Mouse (Mus musculus) thymus, adult 2 months (tissue): Measurements from ENCODE around the gene Fstl3. TPM values are rescaled to one million over a fixed set of nuclear protein-coding genes. Genes with fewer than 3 reads are reported as not detected.
A peak's percentile ranks its signal among the peaks of the same experiment; 100 is the strongest.

Experiments used
- DNase-seq: peaks from one replicate; pipeline ENCODE4 v3.0.0; 2021
- H3K27ac ChIP-seq: fragments of 200-500 bp; 2 replicates; pipeline ENCODE4 v1.5.1; 2012; ENCODE audit warnings: low read length, control low read depth; ENCODE audit not compliant: control insufficient read depth, insufficient read depth
- H3K27me3 ChIP-seq: fragments of 200-500 bp; 2 replicates; pipeline ENCODE4 v1.6.1; 2012; ENCODE audit warnings: mild to moderate bottlenecking, low read length, moderate library complexity, mixed read lengths; ENCODE audit not compliant: control insufficient read depth, insufficient read depth
- H3K36me3 ChIP-seq: fragments of 200-500 bp; 2 replicates; pipeline ENCODE4 v1.6.1; 2012; ENCODE audit warnings: mild to moderate bottlenecking, low read length, moderate library complexity; ENCODE audit not compliant: control insufficient read depth, insufficient read depth
- H3K4me1 ChIP-seq: fragments of 200-500 bp; replicated peaks from 2 replicates; pipeline ENCODE4 v1.6.1; 2012; ENCODE audit warnings: low read length; ENCODE audit not compliant: control insufficient read depth, insufficient read depth
- H3K4me3 ChIP-seq: fragments of 200-500 bp; 2 replicates; pipeline ENCODE4 v1.5.1; 2012; ENCODE audit warnings: mild to moderate bottlenecking, low read length, control low read depth, moderate library complexity; ENCODE audit not compliant: control insufficient read depth, insufficient read depth
- CTCF ChIP-seq: fragments of 200-500 bp; IDR thresholded peaks from 2 replicates; pipeline ENCODE4 v1.5.1; 2012; ENCODE audit warnings: mild to moderate bottlenecking, control low read depth, low read length, moderate library complexity, borderline replicate concordance; ENCODE audit not compliant: control insufficient read depth, poor library complexity, insufficient read depth; ENCODE audit errors: extremely low read depth
- POLR2A ChIP-seq: fragments of 200-500 bp; IDR thresholded peaks from 2 replicates; pipeline ENCODE4 v1.6.1; 2012; ENCODE audit warnings: mild to moderate bottlenecking, low read length, control low read depth, moderate library complexity; ENCODE audit not compliant: control insufficient read depth, poor library complexity, insufficient read depth; ENCODE audit errors: extremely low read depth
- WGBS: fragments of 180-500 bp; shearing (Covaris S2); methylation state at CpG from one replicate; pipeline ENCODE4 v1.1.7; 2018; 5-methylcytosine and 5-hydroxymethylcytosine counted together
- polyA plus RNA-seq: library from polyadenylated mRNA; depleted of rRNA; stranded (reverse); fragments of >200 nt; gene quantifications from 2 replicates; pipeline ENCODE4 v1.2.3, GENCODE M21; 2012

Gene Fstl3
- polyA plus RNA-seq, 1 experiment: 15.9 TPM

DNA sequence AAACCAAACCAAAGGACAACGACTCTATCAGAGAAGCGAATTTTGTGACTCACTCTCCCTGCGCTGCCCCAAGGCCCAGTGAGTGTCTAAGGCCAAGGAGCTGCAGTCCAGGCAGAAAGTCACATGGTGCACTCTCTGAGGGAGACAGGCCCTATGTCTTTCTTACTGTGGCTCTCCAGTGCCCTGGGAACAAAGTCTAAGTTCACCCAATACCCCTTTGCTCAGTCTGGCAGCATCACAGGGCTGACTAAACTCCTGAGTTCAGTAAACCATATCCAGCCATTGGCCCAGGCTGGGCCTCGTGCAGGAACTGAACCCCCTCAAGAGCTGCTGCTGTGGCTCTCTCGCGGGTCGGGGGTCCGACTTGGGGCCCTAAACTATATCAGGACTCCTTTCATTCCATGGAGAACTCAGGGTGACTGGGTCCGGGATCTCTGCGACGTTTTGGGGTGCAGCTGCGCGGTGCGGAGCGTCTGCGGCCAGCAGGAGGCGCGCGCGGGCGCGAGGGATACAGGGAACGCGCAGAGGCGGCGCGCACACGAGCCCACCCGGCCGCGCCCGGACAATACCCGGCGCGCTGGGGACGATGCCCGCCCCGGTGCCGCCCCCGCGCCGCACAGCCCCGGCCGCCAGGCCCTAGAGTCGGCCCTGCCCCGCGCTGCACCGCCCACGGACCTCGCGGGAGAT is 16.1 kb downstream of the Fstl3 start, which contains the start of gene Palm:
Gene Palm (plus strand): TSS at position 522 of the 687 bp plus-strand sequence.
- no peak for TF ChIP-seq POLR2A
- peak; percentile 93; the same call in 1 of the 2 replicates for TF ChIP-seq CTCF
- 6% methylated on average over 51 of the region's 51 CpGs for WGBS
- Histone ChIP-seq H3K27me3 (no peaks in the 10 kb centered on the region), H3K4me1 (peaks cover 56% of the 10 kb centered on the region), H3K4me3 (peak within 1 kb of the TSS; percentile 66), H3K27ac (no peak within 1 kb of the TSS), H3K36me3 (no peaks in the 10 kb centered on the region)
- peak; percentile 82 for DNase-seq

DNA sequence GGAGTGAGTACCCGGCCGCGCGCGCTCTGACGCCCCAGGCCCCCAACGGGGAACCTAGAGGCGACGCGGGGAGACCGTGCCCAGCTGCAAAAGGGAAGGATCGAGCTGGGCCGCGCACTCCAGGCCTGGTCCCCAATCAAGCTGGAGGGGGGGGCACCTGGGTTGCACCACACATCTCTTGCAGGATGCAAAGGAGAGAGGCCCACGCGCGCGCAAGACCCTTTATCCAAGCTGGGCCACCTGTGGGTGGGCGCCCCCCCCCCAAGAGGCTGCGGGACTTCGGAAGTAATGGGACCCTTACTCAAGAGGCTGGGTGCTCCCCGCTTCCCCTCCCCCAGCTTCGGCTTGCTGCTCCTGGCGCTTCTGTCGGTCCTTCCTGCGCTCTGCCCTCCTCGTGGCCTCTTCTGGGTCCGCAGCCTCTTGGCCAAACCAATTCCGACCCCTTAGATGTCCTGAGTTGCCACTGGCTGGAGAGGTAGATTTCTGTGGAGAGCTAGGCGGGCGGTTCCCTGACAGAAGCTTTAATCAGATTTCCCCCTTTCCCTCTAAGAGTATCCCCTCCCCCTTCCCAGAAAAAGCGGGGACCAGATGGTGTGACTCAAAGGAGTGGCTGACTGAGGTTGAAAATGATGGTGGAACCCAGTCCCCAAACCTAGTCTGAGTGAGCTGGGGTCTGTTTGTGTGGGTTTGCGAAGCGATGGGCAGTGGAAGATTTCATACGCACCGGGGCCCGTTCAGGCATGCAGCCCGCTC is 16.8 kb downstream of the Fstl3 start:
- H3K36me3 ChIP-seq: no peaks in the 10 kb centered on the region
- peaks cover 54% of the 10 kb centered on the region for H3K4me1 ChIP-seq
- TF ChIP-seq POLR2A (no peak), CTCF (no peak)
- no peak overlapping the region for H3K27ac ChIP-seq
- 16% methylated on average over 38 of the region's 38 CpGs for WGBS
- H3K4me3 ChIP-seq: peak overlapping the region; percentile 66
- no peaks in the 10 kb centered on the region for H3K27me3 ChIP-seq
- DNase-seq: no peak

DNA sequence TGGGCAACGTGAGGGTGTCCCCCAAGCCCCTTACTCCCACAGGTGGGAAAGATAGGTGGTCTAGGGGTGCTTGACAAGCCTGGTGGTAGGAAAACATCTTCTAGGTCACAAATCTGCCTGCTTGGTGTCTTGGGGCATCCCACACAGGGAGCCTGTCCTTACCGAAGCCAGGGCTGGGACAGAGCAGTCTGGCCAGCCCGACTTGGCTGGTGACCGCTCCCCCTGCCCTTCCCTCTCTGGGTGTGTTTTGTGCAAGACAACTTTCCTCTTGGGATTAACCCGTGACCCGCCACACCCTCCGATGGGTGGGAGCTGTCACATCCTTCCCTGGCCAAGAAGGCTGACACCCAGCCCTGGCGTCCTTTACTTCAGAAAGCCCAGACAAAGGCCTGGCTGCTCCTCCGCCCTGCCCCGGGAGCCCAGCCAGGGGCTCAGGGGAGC is 17.4 kb downstream of the Fstl3 start:
- no peak overlapping the region for H3K27ac ChIP-seq
- peak overlapping the region; percentile 66 for H3K4me3 ChIP-seq
- TF ChIP-seq CTCF (no peak), POLR2A (peak; percentile 17; the same call in 1 of the 2 replicates)
- H3K4me1 ChIP-seq: peaks cover 48% of the 10 kb centered on the region
- DNase-seq: no peak
- WGBS: 54% methylated on average over 10 of the region's 10 CpGs
- no peaks in the 10 kb centered on the region for H3K36me3 ChIP-seq
- no peaks in the 10 kb centered on the region for H3K27me3 ChIP-seq

DNA sequence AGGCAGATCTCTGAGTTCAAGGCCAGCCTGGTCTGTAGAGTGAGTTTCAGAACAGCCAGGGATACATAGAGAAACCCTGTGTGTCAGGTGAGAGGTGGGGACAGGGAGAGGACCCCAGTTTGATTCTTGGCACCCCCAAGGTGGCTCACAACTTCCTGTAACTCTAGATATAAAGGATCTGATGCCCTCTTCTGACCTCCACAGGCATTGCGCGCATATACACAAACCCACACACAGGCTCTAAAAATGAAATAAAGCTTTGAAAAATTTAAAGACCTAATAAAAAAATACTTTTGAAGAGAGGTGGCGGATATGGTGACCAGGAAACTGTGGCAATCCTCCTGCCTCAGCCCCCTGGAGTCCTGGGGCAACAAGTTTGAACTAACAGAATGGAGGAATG is 18.8 kb downstream of the Fstl3 start:
- Histone ChIP-seq H3K4me3 (no peak overlapping the region), H3K27me3 (no peaks in the 10 kb centered on the region), H3K4me1 (peaks cover 36% of the 10 kb centered on the region), H3K36me3 (no peaks in the 10 kb centered on the region), H3K27ac (no peak overlapping the region)
- TF ChIP-seq POLR2A: no peak
- TF ChIP-seq CTCF: no peak
- no peak for DNase-seq
- WGBS: 98% methylated on average over 3 of the region's 3 CpGs

DNA sequence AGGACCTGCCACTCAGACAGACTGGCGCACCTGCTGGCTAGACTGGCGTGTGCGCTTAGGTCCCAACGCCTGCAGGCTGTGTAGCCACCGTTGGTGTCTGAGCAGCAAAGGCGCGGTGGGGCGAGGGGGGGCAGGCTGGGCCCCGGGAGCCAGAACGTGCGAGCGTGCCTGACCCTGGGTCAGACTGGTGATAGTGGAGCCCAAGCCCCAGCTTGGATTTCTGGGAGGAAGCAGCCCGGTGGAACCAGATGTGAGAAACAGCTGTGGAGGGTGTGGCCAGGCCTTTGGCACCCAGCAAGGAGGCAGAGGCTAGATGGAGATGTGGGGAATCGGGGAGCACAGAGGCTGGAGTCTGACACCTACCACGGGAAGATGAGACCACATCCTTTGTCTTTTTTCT is 20.3 kb downstream of the Fstl3 start:
- TF ChIP-seq POLR2A: no peak
- TF ChIP-seq CTCF: no peak
- Histone ChIP-seq H3K36me3 (no peaks in the 10 kb centered on the region), H3K27me3 (no peaks in the 10 kb centered on the region), H3K27ac (no peak overlapping the region), H3K4me3 (no peak overlapping the region), H3K4me1 (peaks cover 36% of the 10 kb centered on the region)
- DNase-seq: no peak
- 10% methylated on average over 15 of the region's 15 CpGs for WGBS

DNA sequence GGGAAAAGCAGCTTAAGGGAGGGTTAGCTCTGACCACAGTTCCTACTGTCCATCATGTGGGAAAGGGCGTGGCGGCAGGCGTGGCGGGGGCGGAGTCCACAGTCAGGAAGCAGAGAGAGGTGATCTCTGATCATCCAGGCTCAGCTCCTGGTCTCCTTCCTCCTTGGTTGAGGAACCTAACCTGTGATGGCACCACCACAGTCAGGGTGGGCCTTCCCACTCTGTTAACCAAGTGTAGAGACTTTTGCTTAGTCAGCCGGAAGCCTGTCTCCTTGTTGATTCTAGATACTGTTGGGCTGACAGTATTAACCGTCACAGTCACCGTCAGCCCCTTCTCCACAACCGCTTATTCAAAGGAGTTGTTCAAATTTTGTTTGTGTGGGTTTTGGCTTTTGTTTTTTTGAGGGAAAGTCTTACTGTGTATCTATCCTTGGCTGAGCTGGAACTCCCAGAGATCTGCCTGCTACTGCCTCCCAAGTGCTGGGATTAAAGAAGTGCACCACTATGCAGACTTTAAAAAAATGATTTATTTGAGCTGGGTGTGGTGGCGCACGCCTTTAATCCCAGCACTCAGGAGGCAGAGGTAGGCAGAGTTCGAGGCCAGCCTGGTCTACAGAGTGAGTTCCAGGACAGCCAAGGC is 21.3 kb downstream of the Fstl3 start:
- TF ChIP-seq CTCF (no peak), POLR2A (no peak)
- Histone ChIP-seq H3K4me1 (peaks cover 35% of the 10 kb centered on the region), H3K27me3 (no peaks in the 10 kb centered on the region), H3K27ac (no peak overlapping the region), H3K4me3 (no peak overlapping the region), H3K36me3 (no peaks in the 10 kb centered on the region)
- 53% methylated on average over 12 of the region's 12 CpGs for WGBS
- DNase-seq: no peak
